Mouse (Mus musculus) layer of hippocampus, postnatal 14 days (tissue): ENCODE measurements at regions not wholly inside any gene's neighbourhood (a gene's known extent, or its start where the extent isn't known, plus 50 kb on each side); places are given as distances from the start of the nearest gene placed in this dataset.

Source experiments
- DNase-seq, 2 experiments: peaks; one replicate each; pipeline ENCODE4 v3.0.0; 2021 to 2022; ENCODE audit warnings: low spot score in 2 of 2, mixed read lengths in 1 of 2

- no peak for DNase-seq
Observed at GRCm38 (mm10) chr11:25538641-25539258, 671.8 kb downstream of the 5730522E02Rik start.

- no peak for DNase-seq
Observed at GRCm38 (mm10) chr11:25536069-25536468, 674.5 kb downstream of the 5730522E02Rik start.

GRCm38 (mm10) chr11:25533081-25533480 lies 677.5 kb downstream of the 5730522E02Rik start:
- DNase-seq = no peak

- no peak for DNase-seq
Observed at GRCm38 (mm10) chr11:25531668-25532398, 678.7 kb downstream of the 5730522E02Rik start.

GRCm38 (mm10) chr11:25528056-25528455 lies 682.5 kb downstream of the 5730522E02Rik start:
- no peak for DNase-seq

- peak in 1 of 2 experiments; percentile 18 for DNase-seq
Observed at GRCm38 (mm10) chr11:25518903-25519302, 691.7 kb downstream of the 5730522E02Rik start.

GRCm38 (mm10) chr11:25518131-25518530 lies 692.4 kb downstream of the 5730522E02Rik start:
- DNase-seq = peak in 1 of 2 experiments; percentile 79

- no peak for DNase-seq
Observed at GRCm38 (mm10) chr11:25505500-25505899, 705.1 kb downstream of the 5730522E02Rik start.

- DNase-seq = no peak
Observed at GRCm38 (mm10) chr11:25473682-25474365, 736.7 kb downstream of the 5730522E02Rik start.

GRCm38 (mm10) chr11:25469819-25470218 lies 740.7 kb downstream of the 5730522E02Rik start:
- DNase-seq = no peak

GRCm38 (mm10) chr11:25437206-25437605 lies 773.4 kb downstream of the 5730522E02Rik start:
- no peak for DNase-seq

- DNase-seq = peak in 1 of 2 experiments; percentile 6
Observed at GRCm38 (mm10) chr11:25435645-25436044, 774.9 kb downstream of the 5730522E02Rik start.

- DNase-seq = no peak
Observed at GRCm38 (mm10) chr11:25423186-25423585, 787.4 kb downstream of the 5730522E02Rik start.

GRCm38 (mm10) chr11:25421486-25421885 lies 789.1 kb downstream of the 5730522E02Rik start:
- no peak for DNase-seq

- peak in 1 of 2 experiments; percentile 18 for DNase-seq
Observed at GRCm38 (mm10) chr11:25410403-25411090, 800.0 kb downstream of the 5730522E02Rik start.

- no peak for DNase-seq
Observed at GRCm38 (mm10) chr11:25391649-25392048, 818.9 kb downstream of the 5730522E02Rik start.

GRCm38 (mm10) chr11:25367111-25367510 lies 843.5 kb downstream of the 5730522E02Rik start:
- DNase-seq = no peak

GRCm38 (mm10) chr11:25365433-25365832 lies 845.1 kb downstream of the 5730522E02Rik start:
- no peak for DNase-seq

GRCm38 (mm10) chr11:25359723-25360122 lies 850.8 kb downstream of the 5730522E02Rik start:
- DNase-seq = no peak

GRCm38 (mm10) chr11:25357717-25358411 lies 852.7 kb downstream of the 5730522E02Rik start:
- DNase-seq = peak in 1 of 2 experiments; percentile 25
